Mouse (Mus musculus) embryonic facial prominence, embryonic 11.5 days (tissue): Measurements from ENCODE around the gene Rps15a. TPM values are rescaled to one million over a fixed set of nuclear protein-coding genes. Genes with fewer than 3 reads are reported as not detected.

Experiments used
- ATAC-seq: fragments of 200-750 bp; cut with Nextera tagmentation; replicated peaks from 2 replicates; pipeline ENCODE4 v1.8.0; 2017; ENCODE audit warnings: low read depth; ENCODE audit not compliant: insufficient number of reproducible peaks, low FRiP score, low TSS enrichment
- DNase-seq: peaks from one replicate; pipeline ENCODE4 v3.0.0-alpha.2; 2015; ENCODE audit warnings: low spot score
- H3K27ac ChIP-seq: fragments of 300-500 bp; sonication (generic); replicated peaks from 2 replicates; pipeline ENCODE4 v1.5.1; 2014; ENCODE audit warnings: mild to moderate bottlenecking, low read depth, low read length, control low read depth
- H3K27me3 ChIP-seq: fragments of 300-500 bp; sonication (generic); 2 replicates; pipeline ENCODE4 v1.6.1; 2014; ENCODE audit warnings: mild to moderate bottlenecking, low read length, moderate library complexity, mixed read lengths; ENCODE audit not compliant: control insufficient read depth, insufficient read depth
- H3K36me3 ChIP-seq: fragments of 300-500 bp; sonication (generic); replicated peaks from 2 replicates; pipeline ENCODE4 v1.6.1; 2014; ENCODE audit warnings: low read depth, mild to moderate bottlenecking, low read length, moderate library complexity, mixed read lengths; ENCODE audit not compliant: control insufficient read depth, insufficient read depth
- H3K4me1 ChIP-seq: fragments of 300-500 bp; sonication (generic); 2 replicates; pipeline ENCODE4 v1.6.1; 2014; ENCODE audit warnings: low read length, mixed read lengths; ENCODE audit not compliant: control insufficient read depth, insufficient read depth
- H3K4me2 ChIP-seq: fragments of 300-500 bp; sonication (generic); 2 replicates; pipeline ENCODE4 v1.6.1; 2014; ENCODE audit warnings: low read depth, mild to moderate bottlenecking, control low read depth, low read length, moderate library complexity
- H3K4me3 ChIP-seq: fragments of 300-500 bp; sonication (generic); 2 replicates; pipeline ENCODE4 v1.5.1; 2014; ENCODE audit warnings: low read depth, low read length, control low read depth
- H3K9ac ChIP-seq: fragments of 300-500 bp; sonication (generic); replicated peaks from 2 replicates; pipeline ENCODE4 v1.6.1; 2014; ENCODE audit warnings: mild to moderate bottlenecking, control low read depth, low read length
- H3K9me3 ChIP-seq: fragments of 300-500 bp; sonication (generic); replicated peaks from 2 replicates; pipeline ENCODE4 v1.6.1; 2016; ENCODE audit warnings: mild to moderate bottlenecking, low read length, inconsistent platforms, mixed read lengths; ENCODE audit not compliant: control insufficient read depth
- WGBS: fragments of 180-500 bp; shearing (Covaris S2); extraction: QIAGEN DNeasy Blood & Tissue Kit; methylation state at CpG from one replicate; pipeline ENCODE4 v1.1.7; 2014; 5-methylcytosine and 5-hydroxymethylcytosine counted together
- polyA plus RNA-seq: library from polyadenylated mRNA; unstranded; fragments of >200 nt; fragmentation: Nextera tagmentation; extraction: Ambion mirVana; gene quantifications from 2 replicates; pipeline ENCODE4 v1.2.1, GENCODE M21; 2014

Rps15a gene
- polyA plus RNA-seq, 1 experiment from 2014 or later: 753 TPM

- Histone ChIP-seq H3K4me3 (peak overlapping the region; percentile 89), H3K9me3 (no peaks in the 10 kb centered on the region), H3K36me3 (peaks cover 18% of the 10 kb centered on the region), H3K4me1 (no peaks in the 10 kb centered on the region), H3K27ac (no peak overlapping the region), H3K27me3 (no peaks in the 10 kb centered on the region), H3K9ac (0 out of 2 replicates have a peak overlapping the region, but pooled peaks have one; percentile 33), H3K4me2 (peak overlapping the region; percentile 62)
- no peak for ATAC-seq
- WGBS: 66% methylated on average over 5 of the region's 5 CpGs
- no peak for DNase-seq
Observed at GRCm38 (mm10) chr7:118113541-118114297, 2.3 kb downstream of the Rps15a start.

GRCm38 (mm10) chr7:118111128-118111527, 4.9 kb downstream of the Rps15a start:
- Histone ChIP-seq H3K4me3 (no peak overlapping the region), H3K27me3 (no peaks in the 10 kb centered on the region), H3K36me3 (peaks cover 24% of the 10 kb centered on the region), H3K4me2 (peak overlapping the region; percentile 5; the same call in 1 of the 2 replicates), H3K9me3 (no peaks in the 10 kb centered on the region), H3K4me1 (no peaks in the 10 kb centered on the region), H3K9ac (no peak overlapping the region), H3K27ac (no peak overlapping the region)
- 87% methylated on average over 3 of the region's 3 CpGs for whole genome bisulfite sequencing
- ATAC-seq: no peak
- DNase-seq: no peak

GRCm38 (mm10) chr7:118107671-118108070, 8.3 kb downstream of the Rps15a start:
- Histone ChIP-seq H3K9me3 (no peaks in the 10 kb centered on the region), H3K27ac (no peak overlapping the region), H3K9ac (no peak overlapping the region), H3K4me3 (no peak overlapping the region), H3K4me1 (no peaks in the 10 kb centered on the region), H3K27me3 (no peaks in the 10 kb centered on the region), H3K36me3 (peaks cover 26% of the 10 kb centered on the region), H3K4me2 (no peak overlapping the region)
- WGBS: 64% methylated on average over 1 of the region's 1 CpGs
- DNase-seq: no peak
- no peak for ATAC-seq

GRCm38 (mm10) chr7:118104458-118105052, 11.4 kb downstream of the Rps15a start:
- no peak overlapping the region for H3K4me3 ChIP-seq
- no peaks in the 10 kb centered on the region for H3K9me3 ChIP-seq
- H3K36me3 ChIP-seq: peaks cover 16% of the 10 kb centered on the region
- no peak for ATAC-seq
- no peak overlapping the region for H3K4me2 ChIP-seq
- WGBS: 70% methylated on average over 5 of the region's 5 CpGs
- H3K27ac ChIP-seq: no peak overlapping the region
- no peak overlapping the region for H3K9ac ChIP-seq
- H3K4me1 ChIP-seq: no peaks in the 10 kb centered on the region
- no peaks in the 10 kb centered on the region for H3K27me3 ChIP-seq
- no peak for DNase-seq

GRCm38 (mm10) chr7:118103462-118104379, 12.3 kb downstream of the Rps15a start:
- WGBS: 43% methylated on average over 5 of the region's 5 CpGs

GRCm38 (mm10) chr7:118102678-118103461, 13.1 kb downstream of the Rps15a start:
- no peak for DNase-seq
- WGBS: 55% methylated on average over 4 of the region's 4 CpGs
- no peak overlapping the region for H3K27ac ChIP-seq

More at GRCm38 (mm10) chr7:118103462-118104379, 12.3 kb downstream of the Rps15a start:
- ATAC-seq: peak; percentile 34; the same call in 1 of the 2 replicates
- DNase-seq: no peak
- Histone ChIP-seq H3K36me3 (peaks cover 11% of the 10 kb centered on the region), H3K4me2 (no peak overlapping the region), H3K9me3 (no peaks in the 10 kb centered on the region), H3K4me1 (no peaks in the 10 kb centered on the region), H3K9ac (no peak overlapping the region), H3K27ac (no peak overlapping the region), H3K4me3 (no peak overlapping the region), H3K27me3 (no peaks in the 10 kb centered on the region)

GRCm38 (mm10) chr7:118102231-118102630, 13.8 kb downstream of the Rps15a start:
- H3K4me2 ChIP-seq: no peak overlapping the region
- no peak for ATAC-seq
- peaks cover 6% of the 10 kb centered on the region for H3K36me3 ChIP-seq
- H3K9ac ChIP-seq: no peak overlapping the region
- H3K9me3 ChIP-seq: no peaks in the 10 kb centered on the region
- no peak overlapping the region for H3K4me3 ChIP-seq
- WGBS: 53% methylated on average over 4 of the region's 4 CpGs
- no peaks in the 10 kb centered on the region for H3K27me3 ChIP-seq
- no peak overlapping the region for H3K27ac ChIP-seq
- peak; percentile 84 for DNase-seq
- H3K4me1 ChIP-seq: no peaks in the 10 kb centered on the region

More at GRCm38 (mm10) chr7:118102678-118103461, 13.1 kb downstream of the Rps15a start:
- Histone ChIP-seq H3K36me3 (peaks cover 10% of the 10 kb centered on the region), H3K27me3 (no peaks in the 10 kb centered on the region), H3K9me3 (no peaks in the 10 kb centered on the region), H3K4me1 (no peaks in the 10 kb centered on the region), H3K4me3 (no peak overlapping the region), H3K9ac (no peak overlapping the region), H3K4me2 (no peak overlapping the region)
- peak; percentile 66 for ATAC-seq
